Mouse (Mus musculus) heart, adult 2 months (tissue): Measurements from ENCODE around the gene Lst1.

Experiments used
- CTCF ChIP-seq: fragments of 200-600 bp; IDR thresholded peaks from 2 replicates; pipeline ENCODE4 v1.8.1; 2022; ENCODE audit warnings: antibody characterized with exemption, mild to moderate bottlenecking, moderate library complexity
- EP300 ChIP-seq: fragments of 200-500 bp; IDR thresholded peaks from 2 replicates; pipeline ENCODE4 v1.6.1; 2011; ENCODE audit warnings: low read depth, low read length, control low read depth; ENCODE audit not compliant: insufficient read depth
- POLR2A ChIP-seq: fragments of 200-500 bp; IDR thresholded peaks from 2 replicates; pipeline ENCODE4 v1.6.1; 2011; ENCODE audit warnings: mild to moderate bottlenecking, low read depth, low read length, control low read depth; ENCODE audit not compliant: insufficient read depth

DNA sequence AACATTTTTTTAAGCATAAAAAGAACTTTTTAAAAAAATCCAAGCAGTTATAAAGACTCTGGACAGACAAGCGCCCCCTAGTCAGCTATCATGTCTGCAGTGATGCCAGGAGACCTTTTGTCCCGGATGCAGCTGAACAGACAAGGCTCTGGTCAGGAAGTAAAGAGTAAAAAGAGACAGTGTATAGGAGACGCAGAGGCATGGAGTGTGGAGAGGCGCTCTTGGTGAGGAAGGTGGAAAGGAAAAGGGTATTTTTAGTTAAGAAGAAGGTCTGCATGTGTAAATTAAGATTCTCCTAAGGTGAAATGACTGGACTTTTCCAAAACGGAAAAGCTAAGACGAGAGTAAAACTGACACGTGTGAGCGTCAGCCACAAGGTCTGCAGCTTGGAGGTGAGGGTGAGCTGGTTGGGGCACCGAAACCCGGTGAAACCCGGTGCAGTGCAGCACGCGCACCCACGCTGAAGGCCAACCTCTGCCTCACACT lies 38.4 kb upstream of the Lst1 start:
- TF ChIP-seq POLR2A (no peak), CTCF (peak; percentile 51), EP300 (no peak)
